ENCODE assay signal across 16 mouse cellular contexts in the genomic region with DNA sequence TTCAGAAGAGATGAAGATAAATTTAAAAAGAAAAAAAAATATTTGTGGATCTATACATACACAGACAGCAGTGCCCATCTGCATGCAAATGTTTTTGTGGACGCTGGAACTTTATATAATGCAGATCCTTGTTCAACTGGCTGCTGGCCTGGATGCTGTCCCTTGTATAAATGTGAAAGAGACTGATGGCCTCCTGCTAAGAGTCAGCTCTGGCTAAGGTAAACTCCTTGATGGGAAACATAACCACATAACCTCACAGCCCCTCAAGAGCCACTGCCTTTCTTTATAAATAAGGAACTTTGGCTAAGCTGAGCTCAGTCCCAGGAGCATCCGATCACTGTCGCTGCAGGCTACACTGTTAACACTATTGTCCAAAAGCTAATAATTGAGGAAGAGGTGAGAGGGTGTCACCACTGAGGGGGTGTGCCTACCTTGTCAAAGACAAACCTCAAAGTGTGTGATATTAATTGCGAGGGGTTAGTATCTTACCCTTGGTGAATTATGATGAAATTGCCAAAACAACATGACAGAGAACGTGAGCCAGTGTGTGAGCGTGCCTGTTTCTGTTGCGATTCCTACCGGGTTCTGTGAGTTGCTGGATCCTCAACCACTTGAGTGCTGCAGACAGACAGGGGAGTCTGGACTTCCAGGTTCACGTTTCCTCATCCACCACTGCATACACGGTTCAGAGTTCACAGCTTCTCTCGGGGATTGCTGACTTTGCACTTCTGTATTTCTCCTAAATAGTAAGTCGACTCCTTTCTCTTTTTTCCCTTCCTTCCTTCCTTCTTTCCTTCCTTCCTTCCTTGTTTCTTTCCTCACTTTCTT.
"Had no signal": no experiment of that assay in that cellular context is flagged by ENCODE, and none has a peak within 500 bp of the region (broad histone marks: within the 10 kb centered on the region; RNA-seq: fewer than 3 reads in every experiment).

No protein-coding gene starts in this region.

- H3K36me3 ChIP-seq: kidney, embryonic 15.5 days; liver, embryonic 15.5 days; midbrain, embryonic 10.5 days; neural tube, embryonic 15.5 days had no signal

- H3K4me2 ChIP-seq: kidney, embryonic 15.5 days; liver, embryonic 11.5 days; liver, embryonic 15.5 days; lung, embryonic 14.5 days; neural tube, embryonic 15.5 days had no signal

- H3K9me3 ChIP-seq: kidney, embryonic 15.5 days; liver, embryonic 15.5 days; midbrain, embryonic 10.5 days; neural tube, embryonic 15.5 days had no signal

- H3K4me1 ChIP-seq: liver, embryonic 15.5 days had no signal

- H3K9ac ChIP-seq: kidney, embryonic 15.5 days; liver, embryonic 15.5 days; lung, embryonic 14.5 days; neural tube, embryonic 15.5 days had no signal

- H3K27me3 ChIP-seq: kidney, embryonic 15.5 days; liver, embryonic 15.5 days had no signal

- H3K4me3 ChIP-seq: kidney, embryonic 15.5 days; liver, embryonic 15.5 days; midbrain, embryonic 10.5 days; myocyte; neural tube, embryonic 15.5 days had no signal

- H3K27ac ChIP-seq: kidney, embryonic 15.5 days; liver, embryonic 15.5 days; midbrain, embryonic 10.5 days; neural tube, embryonic 15.5 days had no signal

- DNase-seq: kidney, adult 2 months; kidney, postnatal 25 days; layer of hippocampus, adult 9-11 months; layer of hippocampus, postnatal 36 days; lung, embryonic 14.5 days; lung, postnatal 10 days; lung, postnatal 4 days; midbrain, embryonic 14.5 days; right cerebral cortex, adult 18-20 months; thymus, postnatal 4 days had no signal
